Comparison of ENCODE assay signal across 8 mouse cellular contexts in genomic region chr10:122553124-122553822, GRCm38 (mm10).
DNase-seq lines count a peak whose midpoint lies in the region; ATAC-seq and TF ChIP-seq lines count a peak whose summit lies in the region.

No protein-coding gene starts in this region.

- H3K27ac ChIP-seq in gastrocnemius, adult 2 months = no peak overlapping the region
- no peak overlapping the region for H3K27ac ChIP-seq in embryonic facial prominence, embryonic 11.5 days (replicated peaks; ENCODE audit: low read depth, low read length)
- H3K27ac ChIP-seq in hindbrain, embryonic 15.5 days (replicated peaks) = 0 out of 2 replicates have a peak overlapping the region, but pooled peaks have one; percentile 34
- no peak overlapping the region for H3K27ac ChIP-seq in midbrain, embryonic 12.5 days (replicated peaks)

- peak; percentile 21 for DNase-seq in gastrocnemius, adult 2 months
- no peak for DNase-seq in gastrocnemius, postnatal 14 days
- DNase-seq in adrenal gland, postnatal 25 days = peak; percentile 16
- peak; percentile 87 for DNase-seq in embryonic facial prominence, embryonic 11.5 days (ENCODE audit: low spot score)
- peak; percentile 63 to 76 for DNase-seq in left cerebral cortex, postnatal 14 days (ENCODE audit: low spot score in 2 of 2)
- DNase-seq in splenic B cell, adult 2 months (ENCODE audit: low read depth, low spot score) = peak; percentile 60

- H3K9ac ChIP-seq in embryonic facial prominence, embryonic 11.5 days (replicated peaks; ENCODE audit: low read length) = no peak overlapping the region
- H3K9ac ChIP-seq in hindbrain, embryonic 15.5 days = no peak overlapping the region
- H3K9ac ChIP-seq in midbrain, embryonic 12.5 days (replicated peaks) = no peak overlapping the region

- H3K36me3 ChIP-seq in embryonic facial prominence, embryonic 11.5 days (replicated peaks; ENCODE audit: control insufficient read depth, insufficient read depth, low read depth, low read length) = no peaks in the 10 kb centered on the region
- H3K36me3 ChIP-seq in hindbrain, embryonic 15.5 days = no peaks in the 10 kb centered on the region
- no peaks in the 10 kb centered on the region for H3K36me3 ChIP-seq in midbrain, embryonic 12.5 days
- no peaks in the 10 kb centered on the region for H3K36me3 ChIP-seq in splenic B cell, adult 2 months (ENCODE audit: control insufficient read depth, insufficient read depth, low read length, poor library complexity, severe bottlenecking)

- 0 out of 2 replicates have a peak, but pooled peaks have one; percentile 53 for ATAC-seq in embryonic facial prominence, embryonic 11.5 days (replicated peaks; ENCODE audit: insufficient number of reproducible peaks, low FRiP score, low TSS enrichment, low read depth)
- ATAC-seq in hindbrain, embryonic 15.5 days (ENCODE audit: low FRiP score, low read depth) = peak; percentile 77; the same call in 1 of the 2 replicates
- peak; percentile 63; the same call in 1 of the 2 replicates for ATAC-seq in midbrain, embryonic 12.5 days (ENCODE audit: low FRiP score, low read depth)

- no peak overlapping the region for H3K4me2 ChIP-seq in embryonic facial prominence, embryonic 11.5 days (ENCODE audit: low read depth, low read length)
- no peak overlapping the region for H3K4me2 ChIP-seq in hindbrain, embryonic 15.5 days
- H3K4me2 ChIP-seq in midbrain, embryonic 12.5 days (replicated peaks) = no peak overlapping the region

- 54% methylated on average over 2 of the region's 2 CpGs for WGBS in embryonic facial prominence, embryonic 11.5 days
- 55% methylated on average over 2 of the region's 2 CpGs for WGBS in hindbrain, embryonic 15.5 days
- WGBS in midbrain, embryonic 12.5 days = 56% methylated on average over 2 of the region's 2 CpGs

- no peaks in the 10 kb centered on the region for H3K27me3 ChIP-seq in embryonic facial prominence, embryonic 11.5 days (ENCODE audit: control insufficient read depth, insufficient read depth, low read length)
- no peaks in the 10 kb centered on the region for H3K27me3 ChIP-seq in hindbrain, embryonic 15.5 days
- H3K27me3 ChIP-seq in midbrain, embryonic 12.5 days = no peaks in the 10 kb centered on the region
- no peaks in the 10 kb centered on the region for H3K27me3 ChIP-seq in splenic B cell, adult 2 months (ENCODE audit: control insufficient read depth, insufficient read depth, low read length, poor library complexity, severe bottlenecking)

- intact Hi-C loops in gastrocnemius, adult 2 months (cut with DNase I) = loop anchor here (2.0 to 10.0 kb wide), 2 partner anchors 250 to 452 kb away; no protein-coding TSS in a partner anchor
- intact Hi-C loops in gastrocnemius, postnatal 14 days (cut with DNase I; ENCODE audit: low total_unique reads) = loop anchor here (10.0 kb wide), 2 partner anchors 242 to 442 kb away; no protein-coding TSS in a partner anchor
- intact Hi-C loops in left cerebral cortex, postnatal 14 days (cut with DNase I) = loop anchor here (5.0 kb wide), 3 partner anchors 239 to 454 kb away; no protein-coding TSS in a partner anchor

- TF ChIP-seq CTCF in gastrocnemius, adult 2 months (IDR thresholded peaks at IDR 0.05) = peak; percentile 87

- H3K9me3 ChIP-seq in embryonic facial prominence, embryonic 11.5 days (replicated peaks; ENCODE audit: control insufficient read depth, low read length) = no peaks in the 10 kb centered on the region
- H3K9me3 ChIP-seq in hindbrain, embryonic 15.5 days = no peaks in the 10 kb centered on the region
- H3K9me3 ChIP-seq in midbrain, embryonic 12.5 days = no peaks in the 10 kb centered on the region

- H3K4me3 ChIP-seq in gastrocnemius, adult 2 months = no peak overlapping the region
- H3K4me3 ChIP-seq in embryonic facial prominence, embryonic 11.5 days (ENCODE audit: low read depth, low read length) = no peak overlapping the region
- no peak overlapping the region for H3K4me3 ChIP-seq in hindbrain, embryonic 15.5 days
- no peak overlapping the region for H3K4me3 ChIP-seq in midbrain, embryonic 12.5 days

- no peaks in the 10 kb centered on the region for H3K4me1 ChIP-seq in embryonic facial prominence, embryonic 11.5 days (ENCODE audit: control insufficient read depth, insufficient read depth, low read length)
- H3K4me1 ChIP-seq in hindbrain, embryonic 15.5 days (replicated peaks) = no peaks in the 10 kb centered on the region
- H3K4me1 ChIP-seq in midbrain, embryonic 12.5 days = no peaks in the 10 kb centered on the region
